Mouse (Mus musculus) large intestine, adult 2 months (tissue): ENCODE results near the gene Krt39. TPM values are rescaled to one million over a fixed set of nuclear protein-coding genes. Genes with fewer than 3 reads are reported as not detected.

Source experiments
- DNase-seq: peaks from one replicate; pipeline ENCODE4 v3.0.0-alpha.2; 2012; ENCODE audit warnings: low read depth, low spot score
- WGBS: fragments of 180-500 bp; shearing (Covaris S2); methylation state at CpG from one replicate; pipeline ENCODE4 v1.1.7; 2018; 5-methylcytosine and 5-hydroxymethylcytosine counted together
- polyA plus RNA-seq: library from polyadenylated mRNA; depleted of rRNA; stranded (reverse); fragments of >200 nt; gene quantifications from 2 replicates; pipeline ENCODE4 v1.2.3, GENCODE M21; 2012; rRNA removed

The Krt39 gene
- polyA plus RNA-seq, 1 experiment: not detected

DNA sequence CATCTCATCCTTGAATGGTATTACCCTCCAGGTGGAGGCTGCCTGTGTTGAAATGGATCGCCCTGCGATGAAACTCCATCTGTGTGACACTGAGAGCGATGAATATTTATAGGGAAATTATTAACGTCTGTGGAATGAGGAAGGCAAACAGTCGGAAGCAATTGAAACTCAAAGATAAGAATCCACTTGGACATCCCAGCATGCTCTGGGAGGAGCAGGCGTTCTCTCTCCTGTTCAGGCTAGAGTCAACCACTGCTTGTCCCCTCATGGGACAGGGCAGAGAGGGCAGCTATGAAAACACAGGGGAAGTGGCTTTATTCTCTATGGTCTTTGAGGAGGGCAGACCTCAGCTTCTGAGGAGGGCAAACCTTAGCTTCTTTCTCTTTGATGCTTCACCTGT, 47.7 kb downstream of the Krt39 start:
- DNase-seq: no peak
- WGBS: 51% methylated on average over 6 of the region's 6 CpGs

DNA sequence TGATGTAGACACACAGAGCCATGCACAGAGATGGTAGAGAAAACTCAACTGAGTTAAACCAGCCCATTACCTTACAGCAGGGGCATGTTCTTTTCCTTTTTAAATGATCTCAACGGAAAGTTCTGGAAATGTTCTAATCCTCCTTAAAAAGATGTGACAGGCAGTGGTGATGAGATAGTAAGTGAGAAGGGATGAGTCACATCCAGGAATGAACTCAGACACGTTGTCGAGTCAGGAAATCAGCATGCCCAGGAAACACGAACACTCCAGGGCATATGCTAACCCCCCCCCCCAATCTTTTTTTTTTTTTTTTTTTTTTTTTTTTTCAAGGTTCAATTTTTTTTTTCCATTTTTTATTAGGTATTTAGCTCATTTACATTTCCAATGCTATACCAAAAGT, 48.7 kb downstream of the Krt39 start:
- 73% methylated on average over 4 of the region's 4 CpGs for WGBS

DNA sequence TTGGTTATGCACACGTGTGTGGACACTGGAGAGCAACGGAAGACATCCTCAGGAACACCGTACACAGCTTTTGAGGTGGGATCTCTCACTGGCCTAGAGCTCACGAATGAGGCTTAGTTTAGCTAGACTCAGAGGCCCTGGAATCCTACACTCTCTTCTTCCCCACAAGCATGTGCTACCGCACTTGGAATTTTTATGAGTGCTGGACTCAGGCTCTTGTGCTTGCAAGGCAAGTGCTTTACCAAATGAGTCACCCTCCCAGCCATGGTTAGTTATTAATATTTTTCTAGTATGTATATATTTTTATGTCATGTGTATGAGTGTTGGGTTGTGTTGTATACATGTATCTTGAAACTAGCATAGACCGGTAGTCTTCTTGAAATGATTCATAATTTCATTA, 49.2 kb downstream of the Krt39 start:
- 72% methylated on average over 6 of the region's 6 CpGs for WGBS
- DNase-seq: no peak

More for the DNA sequence above, 48.7 kb downstream of the Krt39 start:
- no peak for DNase-seq

- 14% methylated on average over 4 of the region's 4 CpGs for WGBS
- DNase-seq: no peak
Measured at GRCm38 (mm10) chr11:99469228-99469627, 51.9 kb downstream of the Krt39 start.

GRCm38 (mm10) chr11:99468566-99468965, 52.6 kb downstream of the Krt39 start:
- 40% methylated on average over 11 of the region's 11 CpGs for WGBS
- DNase-seq: no peak

DNA sequence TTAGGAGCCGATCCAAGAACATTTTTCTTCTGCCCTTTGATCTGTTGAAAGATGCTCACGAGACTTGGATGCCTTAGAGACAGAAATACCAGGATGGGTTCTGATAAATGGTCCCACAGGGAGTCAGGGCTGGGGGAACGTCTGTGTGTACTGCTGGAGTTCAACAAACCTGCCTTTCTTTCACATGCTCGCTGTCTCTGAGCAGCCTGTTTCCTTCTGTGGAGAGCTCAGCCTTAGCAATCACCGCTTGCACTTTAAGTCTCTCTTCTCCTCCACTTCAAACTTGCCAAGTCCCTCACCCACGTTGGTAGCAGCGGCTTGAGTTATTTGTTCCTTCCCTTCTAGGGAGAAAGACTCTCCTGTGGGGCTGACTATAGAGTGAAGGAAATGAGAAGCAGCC, 54.8 kb downstream of the Krt39 start:
- 43% methylated on average over 7 of the region's 7 CpGs for WGBS
- DNase-seq: no peak

- peak; percentile 74 for DNase-seq
- WGBS: 3% methylated on average over 5 of the region's 5 CpGs
Measured at GRCm38 (mm10) chr11:99464836-99465235, 56.3 kb downstream of the Krt39 start.

Other genes starting within 250 kb of the Krt39 start
- not detected in 2 replicates for gene Krt24, start 236.1 kb downstream of the Krt39 start, polyA plus RNA-seq
- gene Krt25, start 198.4 kb downstream of the Krt39 start, polyA plus RNA-seq: not detected in 2 replicates
- gene Krt26, start 183.4 kb downstream of the Krt39 start, polyA plus RNA-seq: not detected in 2 replicates
- not detected in 2 replicates for gene Krt27, start 170.2 kb downstream of the Krt39 start, polyA plus RNA-seq
- gene Krt28, start 146.4 kb downstream of the Krt39 start, polyA plus RNA-seq: 0.06 TPM in 1 of 2 replicates, not detected in the other
- 0.84 and 1.1 TPM in 2 replicates for gene Krt10, start 132.0 kb downstream of the Krt39 start, polyA plus RNA-seq
- gene Krt12, start 99.1 kb downstream of the Krt39 start, polyA plus RNA-seq: 3.9 and 4.5 TPM in 2 replicates
- gene Krt20, start 83.2 kb downstream of the Krt39 start, polyA plus RNA-seq: 409 and 926 TPM in 2 replicates
- 1.0 and 2.8 TPM in 2 replicates for gene Krt23, start 28.2 kb downstream of the Krt39 start, polyA plus RNA-seq
- gene Krt40, start 21.8 kb upstream of the Krt39 start, polyA plus RNA-seq: not detected in 2 replicates
- not detected in 2 replicates for gene Krtap3-3, start 29.5 kb upstream of the Krt39 start, polyA plus RNA-seq
- not detected in 2 replicates for gene Krtap3-2, start 35.5 kb upstream of the Krt39 start, polyA plus RNA-seq
- gene Gm11939, start 38.1 kb upstream of the Krt39 start, polyA plus RNA-seq: not detected in 2 replicates
- gene Krtap3-1, start 45.3 kb upstream of the Krt39 start, polyA plus RNA-seq: 0.30 and 0.55 TPM in 2 replicates
- not detected in 2 replicates for gene Krtap1-5, start 59.7 kb upstream of the Krt39 start, polyA plus RNA-seq
- gene Krtap1-4, start 62.3 kb upstream of the Krt39 start, polyA plus RNA-seq: not detected in 2 replicates
- gene Krtap1-3, start 70.0 kb upstream of the Krt39 start, polyA plus RNA-seq: not detected in 2 replicates
- gene Krtap9-3, start 76.8 kb upstream of the Krt39 start, polyA plus RNA-seq: not detected in 2 replicates
- 0.21 TPM in 1 of 2 replicates, not detected in the other for gene Gm11938, start 82.0 kb upstream of the Krt39 start, polyA plus RNA-seq
- gene Gm11937, start 88.9 kb upstream of the Krt39 start, polyA plus RNA-seq: not detected in 2 replicates
- 0.22 TPM in 1 of 2 replicates, not detected in the other for gene Krtap2-4, start 93.5 kb upstream of the Krt39 start, polyA plus RNA-seq
- 0.26 TPM in 1 of 2 replicates, not detected in the other for gene Gm11562, start 99.1 kb upstream of the Krt39 start, polyA plus RNA-seq
- not detected in 2 replicates for gene Krtap4-1, start 106.9 kb upstream of the Krt39 start, polyA plus RNA-seq
- gene Krtap4-2, start 113.7 kb upstream of the Krt39 start, polyA plus RNA-seq: not detected in 2 replicates
- not detected in 2 replicates for gene Krtap4-7, start 122.8 kb upstream of the Krt39 start, polyA plus RNA-seq
- not detected in 2 replicates for gene Gm11555, start 128.9 kb upstream of the Krt39 start, polyA plus RNA-seq
- gene Gm11563, start 137.6 kb upstream of the Krt39 start, polyA plus RNA-seq: not detected in 2 replicates
- gene Krtap4-6, start 144.6 kb upstream of the Krt39 start, polyA plus RNA-seq: not detected in 2 replicates
- not detected in 2 replicates for gene Gm14190, start 169.4 kb upstream of the Krt39 start, polyA plus RNA-seq
- gene Gm14180, start 213.0 kb upstream of the Krt39 start, polyA plus RNA-seq: not detected in 2 replicates